Mouse (Mus musculus) left cerebral cortex, postnatal 4 days (tissue): ENCODE results near the gene Tmem235. TPM values are rescaled to one million over a fixed set of nuclear protein-coding genes. Genes with fewer than 3 reads are reported as not detected.
"Not testable (repeated sequence)": the region's sequence is repeated elsewhere in the genome, so short reads cannot be mapped to it uniquely, and the experiment has no call there.

ENCODE experiments used
- DNase-seq: peaks from one replicate; pipeline ENCODE4 v3.0.0-alpha.2; 2022
- intact Hi-C: fragments of 180-260 bp; cut with DNase I; formaldehyde crosslinking; loops from one replicate; pipeline ENCODE4 v1.15.1; 2025
- total RNA-seq, 2 experiments: library from RNA; stranded (reverse); gene quantifications; 2 replicates each; pipeline ENCODE4 v1.2.3; 2021

The Tmem235 gene
- total RNA-seq: not detected

GRCm38 (mm10) chr11:117860601-117861000, at the start of gene Tmem235:
TSS of gene Tmem235 (plus strand) at chr11:117860752.
- DNase-seq: no peak
- intact Hi-C loops: no loop called here

DNA sequence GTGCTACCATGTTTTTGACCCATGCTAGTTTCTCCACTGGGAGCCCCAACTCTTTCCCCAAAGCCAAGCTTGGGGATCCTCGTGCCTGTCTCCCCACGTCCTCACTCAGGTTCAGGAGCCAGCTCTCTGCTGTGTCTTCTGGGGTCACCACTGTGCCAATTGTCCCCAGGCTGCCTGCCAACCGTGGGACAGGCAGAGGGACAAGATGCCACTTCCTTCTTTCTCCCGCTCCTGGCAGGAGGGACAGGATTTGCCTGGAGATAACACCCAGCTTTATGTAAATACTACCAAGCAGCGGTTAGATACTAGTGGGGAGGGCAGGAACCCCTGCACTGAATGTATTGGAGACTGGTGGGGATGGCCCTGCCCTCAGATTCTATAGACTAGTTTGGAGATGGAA, 46.7 kb upstream of the Tmem235 start:
- intact Hi-C loops: no loop called here
- no peak for DNase-seq

- intact Hi-C loops: no loop called here
These were observed 45.7 kb upstream of the Tmem235 start for GRCm38 (mm10) chr11:117814704-117815366.

GRCm38 (mm10) chr11:117815850-117816249, 44.7 kb upstream of the Tmem235 start:
- intact Hi-C loops, DNase-seq: not testable (repeated sequence)

More at GRCm38 (mm10) chr11:117814704-117815366, 45.7 kb upstream of the Tmem235 start:
- DNase-seq: no peak

- intact Hi-C loops: no loop called here
These were observed 44.1 kb upstream of the Tmem235 start for GRCm38 (mm10) chr11:117816389-117816996.

DNA sequence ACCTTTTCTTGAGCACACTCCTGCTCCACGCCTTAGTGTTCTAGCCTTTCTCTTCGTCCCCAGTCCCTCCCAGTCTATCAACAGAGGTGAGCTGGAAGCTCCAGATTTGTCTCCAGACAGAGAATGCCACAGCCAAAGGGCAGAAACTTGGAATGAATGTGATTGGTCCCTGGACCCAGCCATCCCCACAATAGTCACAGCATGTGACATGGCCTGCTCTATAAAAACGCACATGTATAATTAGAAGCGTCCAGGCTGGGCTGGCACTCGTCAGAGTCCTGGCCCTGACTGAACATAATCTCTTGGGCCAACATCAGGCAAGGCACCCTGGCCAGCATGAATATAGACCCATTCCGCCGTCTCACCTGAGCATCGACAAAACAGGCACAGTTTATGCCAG, 41.5 kb upstream of the Tmem235 start:
- no peak for DNase-seq
- intact Hi-C loops: no loop called here

More at GRCm38 (mm10) chr11:117816389-117816996, 44.1 kb upstream of the Tmem235 start:
- DNase-seq: no peak

DNA sequence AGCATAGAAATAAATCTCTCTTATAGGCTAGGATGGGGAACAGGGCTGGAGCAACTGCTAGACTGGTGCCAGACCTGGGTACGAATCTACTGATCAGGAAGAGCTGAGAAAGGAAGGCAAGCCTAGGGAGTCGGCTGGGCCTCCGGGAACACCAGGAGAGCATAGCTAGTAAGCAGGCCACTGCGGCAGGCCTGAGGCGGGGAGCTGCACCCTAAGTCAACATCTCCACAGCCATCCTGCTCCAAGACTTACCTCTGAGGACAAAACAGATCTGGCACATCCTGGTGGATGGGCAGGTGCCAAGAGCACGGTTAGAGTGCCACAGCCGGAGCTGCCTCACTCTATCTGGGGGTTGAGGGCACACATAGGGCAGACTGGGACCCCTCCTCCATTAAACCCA, 40.4 kb upstream of the Tmem235 start:
- DNase-seq: no peak
- intact Hi-C loops: loop anchor here (10.0 kb wide), 3 partner anchors 115 to 745 kb away; no protein-coding TSS in a partner anchor

GRCm38 (mm10) chr11:117821868-117822267, 38.7 kb upstream of the Tmem235 start:
- intact Hi-C loops: loop anchor here (10.0 kb wide), 3 partner anchors 117 to 747 kb away; no protein-coding TSS in a partner anchor
- DNase-seq: no peak

GRCm38 (mm10) chr11:117822728-117823241, 37.8 kb upstream of the Tmem235 start:
- DNase-seq: no peak
- intact Hi-C loops: loop anchor here (10.0 kb wide), 3 partner anchors 118 to 748 kb away; no protein-coding TSS in a partner anchor

DNA sequence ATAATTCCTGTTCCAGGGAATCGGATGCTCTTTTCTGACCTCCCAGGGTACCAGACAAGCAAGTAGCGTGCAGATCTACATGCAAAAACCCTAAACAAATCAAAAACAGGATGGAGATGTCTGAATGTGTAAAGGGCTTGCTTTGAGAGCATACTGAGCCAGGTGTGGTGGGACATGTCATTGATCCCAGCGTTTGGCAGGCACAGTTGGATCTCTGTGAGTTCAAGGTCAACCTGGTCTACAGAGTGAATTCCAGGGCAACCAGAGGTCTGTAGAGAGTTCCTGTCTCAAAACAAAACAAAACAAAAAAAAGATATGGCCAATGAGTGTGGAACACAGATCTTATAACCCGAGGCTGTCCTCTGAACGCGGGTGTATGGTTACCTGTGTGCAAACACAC, 37.1 kb upstream of the Tmem235 start:
- no peak for DNase-seq
- intact Hi-C loops: loop anchor here (10.0 kb wide), 3 partner anchors 119 to 749 kb away; no protein-coding TSS in a partner anchor

- intact Hi-C loops: loop anchor here (2.0 to 10.0 kb wide), 4 partner anchors 120 to 750 kb away; no protein-coding TSS in a partner anchor
- DNase-seq: peak; percentile 79
These were observed 36.2 kb upstream of the Tmem235 start for GRCm38 (mm10) chr11:117824060-117824969.

- peak; percentile 75 for DNase-seq
- intact Hi-C loops: loop anchor here (2.0 to 10.0 kb wide), 4 partner anchors 121 to 751 kb away; no protein-coding TSS in a partner anchor
These were observed 35.0 kb upstream of the Tmem235 start, which contains the start of the genes Afmid and Tk1 for GRCm38 (mm10) chr11:117825333-117826101. TSS of gene Afmid (plus strand) at chr11:117825924. TSS of gene Tk1 (minus strand) at chr11:117826092.

- no peak for DNase-seq
- intact Hi-C loops: loop anchor here (10.0 kb wide), 3 partner anchors 121 to 751 kb away; no protein-coding TSS in a partner anchor
These were observed 34.4 kb upstream of the Tmem235 start for GRCm38 (mm10) chr11:117826164-117826563.

DNA sequence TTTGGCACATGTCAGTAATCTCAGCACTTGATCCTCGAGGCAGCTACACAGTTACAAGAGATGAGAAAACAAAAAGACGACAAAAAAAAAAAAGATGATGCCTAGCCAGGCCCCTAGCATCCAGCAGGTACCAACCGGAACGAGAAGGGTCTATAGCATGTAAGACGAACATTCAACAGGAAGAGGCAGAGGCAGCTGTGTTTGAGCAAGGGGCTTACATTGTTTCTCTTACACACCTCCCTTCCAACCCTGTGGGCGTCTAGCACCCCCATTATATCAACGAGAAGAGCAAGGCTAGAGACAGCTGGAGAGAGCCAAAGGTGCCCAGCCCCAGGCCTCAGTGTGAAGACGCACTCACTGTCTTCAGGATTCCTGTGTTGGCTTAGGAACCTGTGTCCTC, 33.6 kb upstream of the Tmem235 start:
- no peak for DNase-seq
- intact Hi-C loops: loop anchor here (10.0 kb wide), 3 partner anchors 122 to 752 kb away; no protein-coding TSS in a partner anchor

DNA sequence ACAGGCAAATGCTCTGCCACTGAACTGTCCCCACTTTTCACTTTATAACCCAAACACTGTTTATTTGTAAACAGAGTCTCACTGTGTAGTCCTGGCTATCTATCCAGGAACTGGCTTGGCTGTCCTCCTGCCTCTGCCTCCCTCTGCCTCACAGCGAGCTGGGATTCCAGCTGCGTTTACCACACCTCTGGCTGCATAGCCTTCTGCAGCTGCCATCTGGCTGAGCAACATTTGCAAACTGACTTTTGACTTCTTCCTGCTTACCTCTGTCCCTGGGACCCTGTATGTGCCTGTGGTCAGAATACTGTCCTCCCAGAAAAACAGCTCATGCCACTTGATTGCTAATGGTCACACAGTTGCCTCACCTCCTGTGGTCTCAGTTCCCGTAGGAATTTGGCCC, 33.2 kb upstream of the Tmem235 start:
- DNase-seq: no peak
- intact Hi-C loops: loop anchor here (10.0 kb wide), 3 partner anchors 123 to 753 kb away; no protein-coding TSS in a partner anchor

DNA sequence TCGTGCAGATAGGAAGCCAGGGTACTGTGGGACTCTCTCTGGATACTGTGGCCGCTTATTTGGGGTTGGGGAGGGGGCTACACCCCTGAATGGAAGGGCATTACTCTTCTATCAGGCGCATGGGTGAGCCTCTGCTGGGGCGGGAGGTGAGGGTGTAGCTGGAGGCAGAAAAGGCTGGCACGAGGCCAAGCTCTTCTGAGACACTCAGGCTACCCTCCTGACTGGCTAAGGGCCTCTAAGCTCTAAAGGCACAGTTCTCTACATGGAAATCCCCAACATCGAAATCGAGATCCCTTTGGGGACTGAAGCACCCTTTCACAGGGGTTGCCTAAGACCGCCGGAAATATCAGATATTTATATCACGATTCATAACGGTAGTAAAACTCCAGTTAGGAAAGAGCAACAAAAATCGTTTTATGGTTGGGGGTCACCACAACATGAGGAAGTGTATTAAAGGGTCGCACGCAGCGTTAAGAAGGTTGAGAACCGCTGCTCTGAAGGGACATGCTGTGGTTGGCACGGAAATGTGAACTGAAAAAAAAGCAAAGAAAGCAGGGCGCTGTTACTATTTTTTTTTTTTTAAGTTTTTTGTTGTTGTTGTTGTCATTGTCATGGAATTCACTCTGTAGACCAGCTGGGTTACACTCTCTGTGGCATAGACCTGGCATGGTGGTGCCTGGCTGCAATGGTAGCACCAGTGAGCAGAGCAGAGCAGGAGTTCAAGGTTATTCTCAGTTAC, 32.2 kb upstream of the Tmem235 start:
- intact Hi-C loops: loop anchor here (10.0 kb wide), 3 partner anchors 124 to 754 kb away; no protein-coding TSS in a partner anchor
- DNase-seq: peak; percentile 60

- intact Hi-C loops: loop anchor here (10.0 kb wide), 3 partner anchors 124 to 754 kb away; no protein-coding TSS in a partner anchor
- DNase-seq: peak; percentile 72
These were observed 31.5 kb upstream of the Tmem235 start for GRCm38 (mm10) chr11:117828888-117829604.
